Mouse (Mus musculus) neural tube, embryonic 12.5 days (tissue): ENCODE measurements around the gene Rexo5. TPM values are rescaled to one million over a fixed set of nuclear protein-coding genes. Genes with fewer than 3 reads are reported as not detected.
A peak's percentile ranks its signal among the peaks of the same experiment; 100 is the strongest.

Experiments
- ATAC-seq: fragments of 200-750 bp; cut with Nextera tagmentation; 2 replicates; pipeline ENCODE4 v1.8.0; 2017; ENCODE audit warnings: low read depth, mild to moderate bottlenecking, moderate TSS enrichment, moderate library complexity; ENCODE audit not compliant: low FRiP score
- H3K27ac ChIP-seq: fragments of 300-500 bp; sonication (generic); 2 replicates; pipeline ENCODE4 v1.5.1; 2016
- H3K27me3 ChIP-seq: fragments of 300-500 bp; sonication (generic); replicated peaks from 2 replicates; pipeline ENCODE4 v1.6.1; 2016; ENCODE audit warnings: mild to moderate bottlenecking
- H3K36me3 ChIP-seq: fragments of 300-500 bp; sonication (generic); 2 replicates; pipeline ENCODE4 v1.6.1; 2016; ENCODE audit warnings: mild to moderate bottlenecking
- H3K4me1 ChIP-seq: fragments of 300-500 bp; sonication (generic); 2 replicates; pipeline ENCODE4 v1.6.1; 2016
- H3K4me2 ChIP-seq: fragments of 300-500 bp; sonication (generic); replicated peaks from 2 replicates; pipeline ENCODE4 v1.6.1; 2016; ENCODE audit warnings: mild to moderate bottlenecking
- H3K4me3 ChIP-seq: fragments of 300-500 bp; sonication (generic); 2 replicates; pipeline ENCODE4 v1.5.1; 2016
- H3K9ac ChIP-seq: fragments of 300-500 bp; sonication (generic); 2 replicates; pipeline ENCODE4 v1.6.1; 2016; ENCODE audit warnings: mild to moderate bottlenecking
- H3K9me3 ChIP-seq: fragments of 300-500 bp; sonication (generic); 2 replicates; pipeline ENCODE4 v1.6.1; 2016; ENCODE audit warnings: mild to moderate bottlenecking
- WGBS: fragments of 180-500 bp; shearing (Covaris S2); methylation state at CpG from one replicate; pipeline ENCODE4 v1.1.7; 2016; 5-methylcytosine and 5-hydroxymethylcytosine counted together
- polyA plus RNA-seq: library from polyadenylated mRNA; unstranded; fragments of >200 nt; fragmentation: Nextera tagmentation; extraction: Ambion mirVana; gene quantifications from 2 replicates; pipeline ENCODE4 v1.2.1, GENCODE M21; 2016

Gene Rexo5
- polyA plus RNA-seq, 1 experiment from 2014 or later: 16.0 TPM

DNA sequence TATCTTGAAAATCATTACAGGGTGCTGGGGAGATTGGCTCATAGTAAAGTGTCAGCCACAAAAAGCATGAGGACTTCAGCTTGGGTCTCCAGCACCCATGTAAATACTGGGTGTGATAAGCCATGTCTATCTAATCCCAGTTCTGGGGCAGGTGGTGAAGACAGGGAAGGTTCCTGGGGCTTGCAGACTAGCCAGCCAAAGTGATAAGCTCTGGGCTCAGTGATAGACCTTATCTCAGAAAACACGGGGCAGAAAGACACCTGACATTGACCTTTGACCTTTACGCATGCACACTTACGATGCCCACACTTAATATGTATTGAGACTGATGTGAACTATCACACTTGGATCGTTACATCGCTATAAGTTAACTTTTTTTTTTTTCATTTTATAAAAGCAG is 70.7 kb downstream of the Rexo5 start:
- H3K4me1 ChIP-seq: peaks cover 12% of the 10 kb centered on the region
- H3K9ac ChIP-seq: no peak overlapping the region
- no peak for ATAC-seq
- no peak overlapping the region for H3K4me2 ChIP-seq
- WGBS: 94% methylated on average over 5 of the region's 5 CpGs
- H3K27me3 ChIP-seq: no peaks in the 10 kb centered on the region
- peaks cover 2% of the 10 kb centered on the region; the same call in 1 of the 2 replicates for H3K36me3 ChIP-seq
- H3K9me3 ChIP-seq: no peaks in the 10 kb centered on the region
- no peak overlapping the region for H3K4me3 ChIP-seq
- no peak overlapping the region for H3K27ac ChIP-seq

- Histone ChIP-seq H3K36me3 (no peaks in the 10 kb centered on the region), H3K27me3 (no peaks in the 10 kb centered on the region), H3K4me1 (peaks cover 12% of the 10 kb centered on the region), H3K9ac (no peak overlapping the region), H3K9me3 (no peaks in the 10 kb centered on the region), H3K27ac (no peak overlapping the region), H3K4me3 (no peak overlapping the region), H3K4me2 (no peak overlapping the region)
- 78% methylated on average over 1 of the region's 1 CpGs for WGBS
- no peak for ATAC-seq
Observed at GRCm38 (mm10) chr7:119866136-119866535, 72.3 kb downstream of the Rexo5 start.

DNA sequence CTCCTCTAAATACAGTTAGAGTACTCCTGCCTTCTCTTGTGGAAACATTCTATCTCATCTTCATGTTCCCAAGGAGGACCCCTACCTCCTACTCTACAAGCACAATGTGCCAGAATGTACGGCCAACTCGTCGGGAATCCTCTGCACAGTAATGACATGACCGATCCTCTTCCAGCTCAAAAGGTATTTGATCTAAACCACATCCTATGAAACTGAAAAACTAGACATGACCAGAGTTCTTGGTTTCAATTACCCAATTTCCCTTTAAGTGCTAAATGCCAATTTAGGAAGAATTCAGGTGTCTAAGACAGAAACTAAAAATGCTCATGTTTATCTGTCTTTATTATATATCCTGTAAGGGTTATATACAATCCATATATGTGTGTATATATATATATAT is 78.4 kb downstream of the Rexo5 start:
- H3K9ac ChIP-seq: no peak overlapping the region
- no peaks in the 10 kb centered on the region for H3K9me3 ChIP-seq
- no peaks in the 10 kb centered on the region for H3K4me1 ChIP-seq
- no peak overlapping the region for H3K4me3 ChIP-seq
- H3K4me2 ChIP-seq: no peak overlapping the region
- no peaks in the 10 kb centered on the region for H3K27me3 ChIP-seq
- ATAC-seq: no peak
- peaks cover under 1% of the 10 kb centered on the region; the same call in 1 of the 2 replicates for H3K36me3 ChIP-seq
- H3K27ac ChIP-seq: no peak overlapping the region
- 96% methylated on average over 4 of the region's 4 CpGs for WGBS

DNA sequence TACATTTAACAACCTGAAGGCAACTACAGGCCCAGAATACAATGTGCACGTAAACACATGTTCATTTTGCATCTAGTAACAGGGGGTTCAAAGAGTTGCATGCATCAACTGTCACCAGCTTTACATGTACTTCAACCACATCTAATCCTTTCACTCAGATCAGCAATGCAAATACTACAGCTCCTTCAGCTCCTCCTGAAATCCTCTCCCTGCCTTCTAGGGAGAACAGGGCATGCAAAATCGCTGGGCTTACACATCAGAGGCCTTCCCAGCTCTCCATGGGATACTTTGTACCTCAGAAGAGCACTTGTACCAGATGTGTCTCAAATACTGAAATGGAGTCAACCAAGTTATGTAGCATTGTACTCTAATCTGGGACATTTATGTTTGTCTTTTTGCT is 79.2 kb downstream of the Rexo5 start:
- Histone ChIP-seq H3K9ac (no peak overlapping the region), H3K9me3 (no peaks in the 10 kb centered on the region), H3K27ac (no peak overlapping the region), H3K4me2 (no peak overlapping the region), H3K36me3 (peaks cover 3% of the 10 kb centered on the region; the same call in 1 of the 2 replicates), H3K4me3 (no peak overlapping the region), H3K27me3 (no peaks in the 10 kb centered on the region), H3K4me1 (no peaks in the 10 kb centered on the region)
- no peak for ATAC-seq
- WGBS: 46% methylated on average over 2 of the region's 2 CpGs

DNA sequence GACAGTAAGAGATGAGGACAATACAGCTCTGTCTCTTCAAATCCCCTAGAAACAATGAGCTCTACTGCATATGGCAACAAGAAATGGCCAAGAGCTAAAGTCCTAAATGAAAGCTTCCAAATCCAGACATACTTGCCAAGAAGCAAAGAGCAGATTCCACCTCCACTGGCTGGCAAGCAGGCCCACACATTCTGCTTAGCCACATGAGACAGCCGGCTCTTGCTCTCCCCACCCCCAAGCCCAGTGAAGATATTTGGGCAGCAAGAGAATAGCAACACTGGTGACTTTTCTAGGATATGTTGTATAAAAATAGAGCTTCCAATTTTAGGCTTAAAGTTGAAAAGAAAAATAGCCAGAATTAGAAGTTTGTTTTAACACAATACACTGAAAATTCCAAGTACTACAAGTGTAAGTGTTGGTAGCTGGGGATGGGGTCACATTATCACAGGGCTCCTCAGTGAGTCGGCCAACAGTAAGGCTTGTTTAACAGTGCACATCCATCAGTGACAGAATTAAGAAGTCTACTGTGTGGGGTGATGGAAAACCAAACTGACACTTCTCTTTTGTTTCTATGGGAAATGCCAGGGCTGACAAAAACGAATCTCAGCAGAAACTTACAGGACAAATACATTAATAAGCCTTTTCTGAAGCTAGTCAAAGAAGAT is 82.1 kb downstream of the Rexo5 start:
- H3K9ac ChIP-seq: no peak overlapping the region
- no peak overlapping the region for H3K27ac ChIP-seq
- no peaks in the 10 kb centered on the region for H3K4me1 ChIP-seq
- WGBS: 64% methylated on average over 3 of the region's 3 CpGs
- no peak for ATAC-seq
- no peak overlapping the region for H3K4me2 ChIP-seq
- no peaks in the 10 kb centered on the region for H3K9me3 ChIP-seq
- peaks cover 9% of the 10 kb centered on the region; the same call in 1 of the 2 replicates for H3K36me3 ChIP-seq
- no peaks in the 10 kb centered on the region for H3K27me3 ChIP-seq
- H3K4me3 ChIP-seq: no peak overlapping the region

GRCm38 (mm10) chr7:119879171-119879570 is 85.4 kb downstream of the Rexo5 start:
- no peaks in the 10 kb centered on the region for H3K9me3 ChIP-seq
- H3K27ac ChIP-seq: no peak overlapping the region
- H3K4me2 ChIP-seq: no peak overlapping the region
- no peak overlapping the region for H3K4me3 ChIP-seq
- no peaks in the 10 kb centered on the region for H3K27me3 ChIP-seq
- H3K36me3 ChIP-seq: peaks cover 9% of the 10 kb centered on the region; the same call in 1 of the 2 replicates
- ATAC-seq: no peak
- no peak overlapping the region for H3K9ac ChIP-seq
- no peaks in the 10 kb centered on the region for H3K4me1 ChIP-seq
- WGBS: 94% methylated on average over 4 of the region's 4 CpGs

DNA sequence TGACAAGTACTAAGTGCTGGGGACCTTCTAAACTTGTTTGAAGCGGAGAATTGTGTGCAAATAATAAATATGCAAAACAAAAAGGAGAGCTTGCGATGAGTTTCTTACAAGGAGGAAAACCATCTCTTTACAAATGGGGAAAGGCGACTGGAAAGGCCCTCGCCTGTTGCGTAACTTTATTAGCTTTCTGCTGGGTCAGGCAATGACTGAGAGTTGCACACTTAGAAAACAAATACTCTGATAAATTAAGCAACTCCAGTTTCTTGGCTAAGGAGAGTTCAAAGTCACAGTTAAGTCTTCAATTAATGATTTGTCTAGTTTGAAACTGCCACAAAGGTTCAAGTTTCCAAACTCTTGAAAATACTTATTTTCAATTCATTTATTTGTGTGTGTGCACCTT is 86.5 kb downstream of the Rexo5 start:
- Histone ChIP-seq H3K27me3 (no peaks in the 10 kb centered on the region), H3K27ac (no peak overlapping the region), H3K4me1 (no peaks in the 10 kb centered on the region), H3K9ac (no peak overlapping the region), H3K9me3 (no peaks in the 10 kb centered on the region), H3K4me2 (no peak overlapping the region), H3K36me3 (peaks cover 9% of the 10 kb centered on the region; the same call in 1 of the 2 replicates), H3K4me3 (no peak overlapping the region)
- ATAC-seq: no peak
- WGBS: 91% methylated on average over 5 of the region's 5 CpGs

DNA sequence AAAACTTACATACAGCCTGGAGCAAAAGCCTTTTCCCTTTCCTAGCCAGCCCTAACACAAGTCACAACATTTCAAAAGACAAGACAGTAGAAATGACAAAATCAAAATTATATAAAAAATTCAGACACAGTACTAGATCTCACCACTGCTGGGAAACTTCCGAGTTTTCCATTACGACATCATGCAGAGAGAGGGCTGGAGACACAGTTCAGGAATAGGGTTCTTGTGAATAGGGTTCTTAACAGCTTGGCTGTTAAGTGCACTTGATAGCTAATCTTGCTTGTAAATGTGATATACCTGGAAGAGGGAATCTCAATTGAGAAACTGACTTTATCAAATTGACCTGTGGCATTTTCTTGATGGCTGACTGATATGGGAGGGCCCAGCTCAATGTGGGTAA is 87.4 kb downstream of the Rexo5 start:
- Histone ChIP-seq H3K27me3 (no peaks in the 10 kb centered on the region), H3K9ac (no peak overlapping the region), H3K36me3 (peaks cover 9% of the 10 kb centered on the region; the same call in 1 of the 2 replicates), H3K4me1 (no peaks in the 10 kb centered on the region), H3K4me2 (no peak overlapping the region), H3K9me3 (no peaks in the 10 kb centered on the region), H3K27ac (no peak overlapping the region), H3K4me3 (no peak overlapping the region)
- WGBS: 90% methylated on average over 2 of the region's 2 CpGs
- ATAC-seq: no peak

DNA sequence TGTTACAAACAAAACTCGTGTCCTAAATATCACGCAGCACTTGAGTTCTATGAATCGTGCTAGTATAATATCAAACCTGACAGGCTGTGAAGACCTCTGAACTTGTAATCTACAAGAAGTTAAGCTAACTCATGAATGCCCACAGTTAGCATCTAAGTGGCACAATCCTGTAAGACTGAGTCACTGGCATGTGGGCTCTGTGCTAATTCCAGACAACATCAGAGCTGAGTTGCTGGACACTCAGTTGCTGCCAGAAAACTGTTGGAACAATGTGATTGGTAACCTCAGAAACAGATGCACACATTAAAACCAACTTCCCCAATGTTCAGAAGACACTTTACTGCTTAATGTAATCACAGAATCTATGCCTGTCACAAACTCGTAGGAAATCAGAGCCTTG is 94.1 kb downstream of the Rexo5 start:
- Histone ChIP-seq H3K4me2 (no peak overlapping the region), H3K27me3 (no peaks in the 10 kb centered on the region), H3K27ac (no peak overlapping the region), H3K36me3 (no peaks in the 10 kb centered on the region), H3K4me3 (no peak overlapping the region), H3K9me3 (no peaks in the 10 kb centered on the region), H3K4me1 (no peaks in the 10 kb centered on the region), H3K9ac (no peak overlapping the region)
- no peak for ATAC-seq
- WGBS: 92% methylated on average over 4 of the region's 4 CpGs

GRCm38 (mm10) chr7:119892198-119892597 is 98.4 kb downstream of the Rexo5 start:
- Histone ChIP-seq H3K36me3 (no peaks in the 10 kb centered on the region), H3K4me2 (no peak overlapping the region), H3K4me1 (peaks cover 18% of the 10 kb centered on the region), H3K9me3 (no peaks in the 10 kb centered on the region), H3K4me3 (no peak overlapping the region), H3K27me3 (no peaks in the 10 kb centered on the region), H3K27ac (no peak overlapping the region), H3K9ac (no peak overlapping the region)
- WGBS: 94% methylated on average over 1 of the region's 1 CpGs
- no peak for ATAC-seq

DNA sequence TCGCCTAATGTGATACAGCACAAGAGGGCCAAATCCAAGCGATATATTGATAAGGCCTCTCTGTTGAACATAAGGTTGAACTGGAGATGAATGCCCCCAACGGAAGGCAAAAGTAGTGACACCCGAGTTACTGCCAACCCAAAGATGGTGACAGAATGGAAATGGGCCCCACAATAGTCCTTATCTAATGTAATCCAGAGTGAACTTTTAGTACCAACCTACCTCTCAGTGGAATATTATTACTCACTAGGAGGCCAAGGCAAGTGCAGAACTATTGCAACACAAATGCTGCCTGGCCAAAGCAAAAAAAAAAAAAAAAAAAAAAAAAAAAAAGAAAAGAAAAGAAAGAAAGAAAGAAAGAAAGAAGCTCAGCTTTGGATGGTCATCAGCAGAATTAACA is 98.9 kb downstream of the Rexo5 start:
- H3K9ac ChIP-seq: no peak overlapping the region
- ATAC-seq: no peak
- H3K27ac ChIP-seq: no peak overlapping the region
- no peaks in the 10 kb centered on the region for H3K9me3 ChIP-seq
- WGBS: 89% methylated on average over 4 of the region's 4 CpGs
- H3K27me3 ChIP-seq: no peaks in the 10 kb centered on the region
- H3K4me1 ChIP-seq: peaks cover 19% of the 10 kb centered on the region
- no peaks in the 10 kb centered on the region for H3K36me3 ChIP-seq
- no peak overlapping the region for H3K4me2 ChIP-seq
- H3K4me3 ChIP-seq: no peak overlapping the region

GRCm38 (mm10) chr7:119894818-119895544 is 101.2 kb downstream of the Rexo5 start:
- Histone ChIP-seq H3K27me3 (no peaks in the 10 kb centered on the region), H3K4me1 (peaks cover 19% of the 10 kb centered on the region), H3K4me3 (peak overlapping the region; percentile 71), H3K4me2 (peak overlapping the region; percentile 76), H3K27ac (peak overlapping the region; percentile 32; the same call in 1 of the 2 replicates), H3K9me3 (no peaks in the 10 kb centered on the region), H3K9ac (peak overlapping the region; percentile 77), H3K36me3 (no peaks in the 10 kb centered on the region)
- ATAC-seq: peak; percentile 67
- 2% methylated on average over 15 of the region's 15 CpGs for WGBS
